Mouse (Mus musculus): ENCODE measurements at regions not wholly inside any gene's neighbourhood (a gene's known extent, or its start where the extent isn't known, plus 50 kb on each side); places are given as distances from the start of the nearest gene placed in this dataset.

- ATAC-seq (ENCODE audit: insufficient read depth): no peak
- TF ChIP-seq EP300 (IDR thresholded peaks at IDR 0.05; ENCODE audit: low read depth) (no peak), CTCF (IDR thresholded peaks at IDR 0.05; ENCODE audit: low read depth) (no peak)
- Histone ChIP-seq H3K36me3 (replicated peaks; ENCODE audit: control insufficient read depth, insufficient read depth, low read depth) (no peaks in the 10 kb centered on the region), H3K27me3 (ENCODE audit: control insufficient read depth, insufficient read depth, low read length) (no peaks in the 10 kb centered on the region), H3K4me1 (replicated peaks; ENCODE audit: control insufficient read depth in 2 of 2, insufficient read depth in 2 of 2, low read length in 1 of 2) (no peaks in the 10 kb centered on the region), H3K4me2 (ENCODE audit: low read depth) (no peak overlapping the region), H3K27ac (no peak overlapping the region), H3K9ac (replicated peaks) (no peak overlapping the region), H3K4me3 (ENCODE audit: insufficient read depth in 1 of 2, low read depth in 2 of 2, low read length in 2 of 2) (no peak overlapping the region), H3K9me3 (ENCODE audit: control insufficient read depth, low read length) (no peaks in the 10 kb centered on the region)
- DNase-seq (ENCODE audit: low read depth in 3 of 3, low spot score in 3 of 3): no peak
- WGBS (ENCODE audit: insufficient replicate concordance): 63% methylated on average over 7 of the region's 7 CpGs
These were observed 213.5 kb upstream of the Usp24 start for GRCm38 (mm10) chr4:106102451-106102977.

- H3K36me3 ChIP-seq (replicated peaks; ENCODE audit: control insufficient read depth, insufficient read depth, low read depth): no peaks in the 10 kb centered on the region
- no peaks in the 10 kb centered on the region for H3K4me1 ChIP-seq (replicated peaks; ENCODE audit: control insufficient read depth in 2 of 2, insufficient read depth in 2 of 2, low read length in 1 of 2)
- no peak overlapping the region for H3K9ac ChIP-seq (replicated peaks)
- DNase-seq (ENCODE audit: low read depth in 3 of 3, low spot score in 3 of 3): no peak
- 63% methylated on average over 11 of the region's 11 CpGs for WGBS (ENCODE audit: insufficient replicate concordance)
- ATAC-seq (ENCODE audit: insufficient read depth): no peak
- H3K9me3 ChIP-seq (ENCODE audit: control insufficient read depth, low read length): no peaks in the 10 kb centered on the region
- no peak overlapping the region for H3K4me2 ChIP-seq (ENCODE audit: low read depth)
- no peak for TF ChIP-seq CTCF (IDR thresholded peaks at IDR 0.05; ENCODE audit: low read depth)
- no peak for TF ChIP-seq EP300 (IDR thresholded peaks at IDR 0.05; ENCODE audit: low read depth)
- H3K4me3 ChIP-seq (ENCODE audit: insufficient read depth in 1 of 2, low read depth in 2 of 2, low read length in 2 of 2): no peak overlapping the region
- H3K27me3 ChIP-seq (ENCODE audit: control insufficient read depth, insufficient read depth, low read length): no peaks in the 10 kb centered on the region
- H3K27ac ChIP-seq: no peak overlapping the region
These were observed 212.0 kb upstream of the Usp24 start for GRCm38 (mm10) chr4:106103750-106104635.

GRCm38 (mm10) chr4:106112981-106113380 is 203.0 kb upstream of the Usp24 start:
- ATAC-seq (ENCODE audit: insufficient read depth): no peak

GRCm38 (mm10) chr4:106113747-106114146 is 202.3 kb upstream of the Usp24 start:
- Histone ChIP-seq H3K9ac (replicated peaks) (no peak overlapping the region), H3K9me3 (ENCODE audit: control insufficient read depth, low read length) (no peaks in the 10 kb centered on the region), H3K4me3 (ENCODE audit: insufficient read depth in 1 of 2, low read depth in 2 of 2, low read length in 2 of 2) (no peak overlapping the region), H3K27ac (no peak overlapping the region), H3K27me3 (ENCODE audit: control insufficient read depth, insufficient read depth, low read length) (no peaks in the 10 kb centered on the region), H3K36me3 (replicated peaks; ENCODE audit: control insufficient read depth, insufficient read depth, low read depth) (no peaks in the 10 kb centered on the region), H3K4me1 (replicated peaks; ENCODE audit: control insufficient read depth in 2 of 2, insufficient read depth in 2 of 2, low read length in 1 of 2) (no peaks in the 10 kb centered on the region), H3K4me2 (ENCODE audit: low read depth) (no peak overlapping the region)
- no peak for ATAC-seq (ENCODE audit: insufficient read depth)
- DNase-seq (ENCODE audit: low read depth in 3 of 3, low spot score in 3 of 3): no peak
- TF ChIP-seq CTCF (IDR thresholded peaks at IDR 0.05; ENCODE audit: low read depth) (no peak), EP300 (IDR thresholded peaks at IDR 0.05; ENCODE audit: low read depth) (no peak)

More at GRCm38 (mm10) chr4:106112981-106113380, 203.0 kb upstream of the Usp24 start:
- H3K9ac ChIP-seq (replicated peaks): no peak overlapping the region
- H3K27ac ChIP-seq: no peak overlapping the region
- no peaks in the 10 kb centered on the region for H3K36me3 ChIP-seq (replicated peaks; ENCODE audit: control insufficient read depth, insufficient read depth, low read depth)
- DNase-seq (ENCODE audit: low read depth in 3 of 3, low spot score in 3 of 3): no peak
- H3K4me3 ChIP-seq (ENCODE audit: insufficient read depth in 1 of 2, low read depth in 2 of 2, low read length in 2 of 2): no peak overlapping the region
- H3K27me3 ChIP-seq (ENCODE audit: control insufficient read depth, insufficient read depth, low read length): no peaks in the 10 kb centered on the region
- no peak for TF ChIP-seq CTCF (IDR thresholded peaks at IDR 0.05; ENCODE audit: low read depth)
- TF ChIP-seq EP300 (IDR thresholded peaks at IDR 0.05; ENCODE audit: low read depth): no peak
- no peak overlapping the region for H3K4me2 ChIP-seq (ENCODE audit: low read depth)
- no peaks in the 10 kb centered on the region for H3K4me1 ChIP-seq (replicated peaks; ENCODE audit: control insufficient read depth in 2 of 2, insufficient read depth in 2 of 2, low read length in 1 of 2)
- H3K9me3 ChIP-seq (ENCODE audit: control insufficient read depth, low read length): no peaks in the 10 kb centered on the region

GRCm38 (mm10) chr4:106116611-106117010 is 199.4 kb upstream of the Usp24 start:
- Histone ChIP-seq H3K9ac (replicated peaks) (no peak overlapping the region), H3K4me3 (ENCODE audit: insufficient read depth in 1 of 2, low read depth in 2 of 2, low read length in 2 of 2) (no peak overlapping the region), H3K36me3 (replicated peaks; ENCODE audit: control insufficient read depth, insufficient read depth, low read depth) (no peaks in the 10 kb centered on the region), H3K9me3 (ENCODE audit: control insufficient read depth, low read length) (no peaks in the 10 kb centered on the region), H3K4me2 (ENCODE audit: low read depth) (no peak overlapping the region), H3K27me3 (ENCODE audit: control insufficient read depth, insufficient read depth, low read length) (no peaks in the 10 kb centered on the region), H3K4me1 (replicated peaks; ENCODE audit: control insufficient read depth in 2 of 2, insufficient read depth in 2 of 2, low read length in 1 of 2) (no peaks in the 10 kb centered on the region), H3K27ac (no peak overlapping the region)
- 72% methylated on average over 7 of the region's 7 CpGs for WGBS (ENCODE audit: insufficient replicate concordance)
- ATAC-seq (ENCODE audit: insufficient read depth): no peak
- no peak for DNase-seq (ENCODE audit: low read depth in 3 of 3, low spot score in 3 of 3)
- no peak for TF ChIP-seq EP300 (IDR thresholded peaks at IDR 0.05; ENCODE audit: low read depth)
- no peak for TF ChIP-seq CTCF (IDR thresholded peaks at IDR 0.05; ENCODE audit: low read depth)

All from liver, embryonic 14.5 days (tissue).